Mouse (Mus musculus) left cerebral cortex, postnatal 25 days (tissue): ENCODE measurements around the gene Znhit6. TPM values are rescaled to one million over a fixed set of nuclear protein-coding genes. Genes with fewer than 3 reads are reported as not detected.

Experiments used
- DNase-seq, 2 experiments: peaks; one replicate each; pipeline ENCODE4 v3.0.0; 2022; ENCODE audit warnings: low spot score in 2 of 2, mixed read lengths in 1 of 2
- intact Hi-C: fragments of 180-260 bp; cut with DNase I; formaldehyde crosslinking; loops from one replicate; pipeline ENCODE4 v1.15.1; 2025
- total RNA-seq, 2 experiments: library from RNA; stranded (reverse); gene quantifications; 2 replicates each; pipeline ENCODE4 v1.2.3; 2021

Gene Znhit6
- total RNA-seq, 2 experiments from 2014 or later: 15.8 to 16.7 TPM

- DNase-seq: peak in 1 of 2 experiments; percentile 23
- intact Hi-C loops: no loop called here
Measured at GRCm38 (mm10) chr3:145602410-145603206, 26.6 kb downstream of the Znhit6 start.

- intact Hi-C loops: no loop called here
- DNase-seq: no peak
Measured at GRCm38 (mm10) chr3:145605437-145606123, 29.6 kb downstream of the Znhit6 start.

DNA sequence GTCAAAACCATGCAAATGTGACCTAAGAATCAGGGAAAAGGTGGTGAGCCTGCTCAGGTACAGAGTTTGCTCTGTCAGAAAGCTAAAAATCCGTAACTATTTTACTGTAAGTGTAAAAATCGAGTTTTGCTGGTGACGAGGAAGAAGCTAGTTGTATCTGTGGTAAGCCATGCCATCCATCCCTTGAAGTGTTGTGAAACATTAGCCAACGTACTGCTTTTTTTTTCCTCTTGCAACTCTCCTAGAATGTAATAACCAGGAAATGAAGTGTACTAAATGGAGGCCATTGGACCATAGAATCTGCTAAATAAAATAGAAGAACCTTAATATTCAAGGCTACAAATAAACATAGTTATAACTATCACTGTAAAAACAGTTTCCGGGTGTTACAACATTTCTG lies 32.3 kb downstream of the Znhit6 start:
- intact Hi-C loops: no loop called here
- DNase-seq: no peak

DNA sequence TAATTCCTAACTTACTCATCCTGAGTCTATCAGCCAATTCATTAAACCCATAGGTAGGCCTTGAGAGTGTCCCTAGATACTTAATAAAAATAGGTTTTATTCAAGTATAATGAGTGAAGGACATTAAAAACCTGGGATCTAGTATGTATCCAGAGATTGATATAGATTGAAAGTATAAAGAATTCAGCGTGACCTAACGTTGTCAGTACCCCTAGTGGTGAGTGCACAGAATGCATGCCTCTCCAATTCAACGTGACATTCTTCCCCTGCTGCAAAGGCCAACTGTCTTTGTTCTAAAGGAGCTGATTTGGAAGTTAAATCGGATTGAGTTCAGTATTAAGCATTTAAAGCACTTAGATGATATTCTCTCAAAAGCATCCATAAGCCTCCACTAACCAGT lies 36.7 kb downstream of the Znhit6 start:
- intact Hi-C loops: no loop called here
- DNase-seq: no peak

GRCm38 (mm10) chr3:145613234-145613633 lies 37.2 kb downstream of the Znhit6 start:
- intact Hi-C loops: no loop called here
- no peak for DNase-seq

DNA sequence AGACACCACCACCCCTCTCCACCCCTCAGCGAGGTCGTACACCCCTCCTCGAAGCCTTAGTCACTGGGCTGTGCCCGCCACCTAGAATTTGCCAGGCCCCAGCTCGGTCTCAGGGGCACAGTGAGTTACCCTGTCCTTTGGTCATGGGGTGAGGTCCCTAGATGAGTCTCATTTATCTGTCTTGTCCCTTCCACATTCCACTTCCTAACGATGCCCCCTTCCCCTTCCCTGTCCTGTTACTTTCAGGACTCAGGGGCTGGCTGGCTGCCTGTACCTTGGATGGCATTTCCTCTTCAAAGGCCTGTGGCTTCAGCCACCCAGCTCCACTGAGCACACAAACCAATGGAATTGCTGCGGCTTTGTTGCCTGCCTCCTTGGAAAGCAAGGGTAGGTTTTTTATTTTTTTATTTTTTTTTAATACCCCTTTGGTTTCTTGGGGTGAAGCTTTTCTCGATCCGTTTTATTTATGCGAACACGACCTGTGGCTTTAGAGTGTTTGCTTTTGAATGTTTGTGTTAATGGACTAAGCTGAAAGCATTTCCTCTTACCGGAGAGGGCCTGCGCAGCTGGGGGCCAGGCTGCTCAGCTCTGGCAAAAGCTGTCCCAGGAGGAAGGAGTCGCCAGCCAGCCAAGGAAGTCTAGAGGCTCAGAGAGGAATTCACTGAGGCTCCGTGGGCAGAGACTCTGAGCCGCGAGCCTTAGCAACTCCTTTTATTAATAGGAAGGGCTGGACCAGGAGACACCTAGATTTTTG lies 38.5 kb downstream of the Znhit6 start:
- intact Hi-C loops: no loop called here
- DNase-seq: no peak

DNA sequence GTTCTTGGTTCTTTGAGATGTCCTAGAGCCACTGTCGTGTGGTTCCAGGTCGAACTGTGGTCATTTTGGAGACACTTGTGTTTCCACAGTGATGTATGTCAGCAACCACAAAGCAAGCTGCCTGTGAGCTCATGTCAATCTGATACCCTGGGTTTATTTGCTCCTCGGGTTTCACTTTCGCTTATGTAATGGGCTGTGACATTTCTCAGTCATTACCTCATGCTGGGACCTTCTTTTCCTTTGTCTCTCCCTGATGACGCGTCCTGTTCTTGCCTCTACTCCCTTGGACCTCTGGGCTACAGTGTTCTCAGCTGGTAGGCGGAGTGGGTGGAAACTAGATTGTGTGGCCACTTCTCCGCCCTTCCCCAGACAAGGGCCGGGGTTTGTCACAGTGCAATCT lies 42.3 kb downstream of the Znhit6 start:
- intact Hi-C loops: no loop called here
- DNase-seq: no peak

DNA sequence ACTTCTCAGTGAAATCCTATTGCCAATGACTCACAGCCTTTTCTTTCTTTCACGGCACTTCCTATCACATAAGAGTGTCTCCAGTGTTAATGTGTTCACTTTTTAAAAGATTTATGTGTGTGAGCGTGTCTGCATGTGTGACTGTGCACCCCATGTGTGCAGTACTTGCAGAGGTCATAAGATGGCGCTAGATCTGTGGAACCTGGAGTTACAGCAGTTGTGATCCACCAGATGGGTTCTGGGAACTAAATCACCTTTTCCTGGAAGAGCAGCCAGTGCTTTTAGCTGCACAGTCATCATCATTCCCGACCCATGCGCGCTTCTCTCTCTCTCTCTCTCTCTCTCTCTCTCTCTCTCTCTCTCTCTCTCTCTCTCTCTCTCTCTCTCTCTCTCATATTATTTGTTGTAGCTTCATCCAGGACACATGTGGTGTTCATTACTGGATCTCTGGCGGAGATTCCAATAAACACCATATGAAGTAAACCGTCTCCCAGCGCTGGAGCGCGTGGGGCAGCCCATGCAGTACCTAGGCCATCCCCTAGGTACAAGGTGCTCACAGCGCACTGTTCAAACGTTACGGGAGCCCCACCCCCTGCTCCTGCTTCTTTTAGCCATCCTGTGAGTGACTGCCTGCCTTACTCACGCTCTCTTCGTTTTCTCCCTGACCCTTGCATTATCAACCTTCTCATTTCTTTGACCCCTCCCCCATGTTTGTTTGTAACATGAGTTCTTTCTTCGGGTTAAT lies 43.8 kb downstream of the Znhit6 start:
- DNase-seq: no peak
- intact Hi-C loops: no loop called here

GRCm38 (mm10) chr3:145621209-145621608 lies 45.2 kb downstream of the Znhit6 start:
- no peak for DNase-seq
- intact Hi-C loops: no loop called here

GRCm38 (mm10) chr3:145623047-145623446 lies 47.0 kb downstream of the Znhit6 start:
- intact Hi-C loops: no loop called here
- DNase-seq: no peak

DNA sequence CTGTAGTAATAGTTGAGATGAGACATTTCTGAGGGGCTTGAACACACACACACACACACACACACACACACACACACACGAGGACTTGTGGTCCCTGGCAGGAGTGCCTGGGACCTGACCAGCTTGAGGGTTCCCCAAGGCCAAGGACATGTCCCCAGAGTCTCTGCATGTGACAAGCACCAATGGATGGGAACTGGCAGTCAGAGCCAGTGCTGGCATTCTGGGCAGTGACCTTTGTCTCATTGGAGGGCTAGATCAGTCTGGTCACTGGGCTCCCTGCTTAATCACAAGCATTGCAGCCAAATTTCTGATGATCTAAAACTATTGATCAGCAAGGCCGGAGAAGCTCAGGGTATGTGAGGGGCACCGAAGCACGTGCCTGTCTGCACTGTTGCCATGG lies 48.8 kb downstream of the Znhit6 start:
- DNase-seq: no peak
- intact Hi-C loops: no loop called here

GRCm38 (mm10) chr3:145625546-145625945 lies 49.5 kb downstream of the Znhit6 start:
- DNase-seq: no peak
- intact Hi-C loops: no loop called here

- no peak for DNase-seq
Measured at GRCm38 (mm10) chr3:145626063-145626462, 50.1 kb downstream of the Znhit6 start.

GRCm38 (mm10) chr3:145627830-145628229 lies 51.8 kb downstream of the Znhit6 start:
- intact Hi-C loops: no loop called here
- no peak for DNase-seq

More at GRCm38 (mm10) chr3:145626063-145626462, 50.1 kb downstream of the Znhit6 start:
- intact Hi-C loops: no loop called here

DNA sequence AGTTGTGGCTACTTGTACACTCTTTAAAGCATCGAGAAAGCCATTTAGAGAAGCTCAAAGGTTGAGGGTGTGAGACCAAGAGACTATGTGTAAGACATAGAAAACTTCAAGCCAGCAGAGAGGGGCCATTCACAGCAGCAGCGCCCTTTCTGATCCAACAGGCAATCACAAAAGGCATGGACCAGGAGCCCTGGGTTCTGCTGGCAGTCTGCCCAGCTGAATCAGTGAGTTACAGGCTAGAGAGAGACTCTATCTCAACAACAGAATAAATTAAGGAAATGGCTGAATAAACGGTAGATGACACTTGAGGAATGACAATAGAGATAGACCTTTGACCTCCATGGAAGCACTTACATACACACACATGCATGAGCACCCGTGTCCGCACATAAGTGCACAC lies 52.6 kb downstream of the Znhit6 start:
- no peak for DNase-seq
- intact Hi-C loops: no loop called here

DNA sequence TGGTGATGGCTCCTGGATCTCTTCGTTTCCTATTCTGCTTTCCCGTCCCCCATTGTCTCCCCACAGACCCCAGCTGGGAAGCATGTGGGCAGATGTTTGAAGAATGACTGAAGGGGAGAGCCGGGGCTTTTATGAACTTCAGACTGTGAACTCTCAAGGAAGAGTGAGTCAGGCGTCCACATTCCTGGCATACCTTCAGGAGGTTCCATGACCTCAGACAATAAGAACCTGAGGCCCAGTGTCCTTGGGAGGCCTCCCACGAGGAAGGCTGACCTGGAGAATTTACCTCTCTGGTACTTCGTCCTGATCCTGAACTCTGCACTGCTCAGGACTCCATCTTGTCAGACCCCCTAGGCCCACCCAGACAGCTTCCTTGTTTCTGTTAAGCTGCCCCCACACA lies 56.9 kb downstream of the Znhit6 start:
- no peak for DNase-seq
- intact Hi-C loops: no loop called here

DNA sequence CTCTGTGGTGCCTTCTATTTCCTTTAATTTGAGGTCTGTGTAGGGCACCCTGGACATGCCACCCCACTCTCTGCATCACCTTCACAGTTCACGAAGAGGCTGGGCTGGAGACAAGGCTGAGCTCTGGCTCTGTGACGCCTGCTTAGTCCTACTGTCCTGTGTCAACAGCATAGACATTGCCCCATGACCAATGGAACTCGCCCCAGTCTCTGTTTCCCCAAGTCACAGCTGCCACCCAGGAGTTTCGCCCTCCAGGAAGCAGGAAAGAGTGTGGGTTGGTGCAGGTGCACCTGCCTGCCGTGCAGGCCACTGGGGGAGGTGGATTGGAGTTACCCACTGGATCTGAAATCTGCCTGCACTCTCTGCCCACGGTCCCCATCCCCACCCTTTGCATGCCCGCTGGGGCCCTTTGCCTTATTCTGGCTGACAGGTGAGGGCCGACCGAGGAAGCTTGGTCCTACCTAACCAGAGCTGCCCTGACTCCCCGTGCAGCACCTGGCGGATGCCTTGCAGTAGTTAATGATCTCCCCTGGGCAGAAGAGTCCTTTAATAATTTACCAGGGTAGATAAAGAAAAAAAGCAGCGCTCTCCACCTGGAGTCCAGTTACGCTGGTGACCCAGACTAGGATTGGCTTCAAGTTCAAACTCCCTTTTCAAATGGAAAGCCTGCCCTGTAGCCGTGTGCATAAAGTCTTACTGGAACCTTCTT lies 58.2 kb downstream of the Znhit6 start:
- DNase-seq: no peak
- intact Hi-C loops: no loop called here

DNA sequence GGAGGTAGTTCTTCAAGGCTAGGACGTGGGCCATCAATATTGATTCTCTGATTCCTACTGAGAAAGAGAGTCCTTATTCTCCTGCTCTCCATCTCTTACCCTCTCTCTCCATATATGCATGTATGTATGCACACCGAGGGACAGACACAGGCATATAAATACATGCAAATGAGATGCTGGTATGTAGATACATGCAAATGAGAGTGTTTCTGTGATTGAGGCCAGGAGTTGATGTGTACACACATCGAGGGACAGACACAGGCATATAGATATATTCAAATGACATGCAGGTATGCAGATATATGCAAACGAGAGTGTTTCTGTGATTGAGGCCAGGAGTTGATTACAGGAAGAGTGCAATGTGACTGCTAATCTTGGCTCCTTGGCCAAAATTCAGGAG lies 64.2 kb downstream of the Znhit6 start:
- intact Hi-C loops: no loop called here
- DNase-seq: no peak

DNA sequence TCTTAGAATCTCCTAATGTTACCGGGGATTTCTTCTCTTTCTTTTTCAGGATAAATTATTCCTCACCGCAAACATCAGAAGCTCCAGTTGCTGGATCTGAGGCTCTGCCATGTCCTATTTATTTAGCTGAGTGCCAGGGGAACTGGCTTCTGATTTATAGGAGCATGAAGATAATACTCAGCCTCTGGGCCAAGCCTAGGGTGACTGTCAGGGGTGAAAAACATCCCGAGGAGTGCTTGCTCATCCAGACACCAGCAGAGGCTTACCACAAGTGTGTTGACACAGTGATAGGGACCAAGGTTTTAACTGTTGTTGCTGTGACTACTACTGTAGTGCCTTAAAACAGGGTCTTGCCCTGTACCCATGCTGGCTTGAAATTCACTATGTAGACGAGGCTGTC lies 64.6 kb downstream of the Znhit6 start:
- intact Hi-C loops: no loop called here
- DNase-seq: no peak
